Mouse (Mus musculus) embryo, embryonic 9.5 days (tissue): ENCODE data around the gene Btbd35f22.
"Not testable (repeated sequence)": the region's sequence is repeated elsewhere in the genome, so short reads cannot be mapped to it uniquely, and the experiment has no call there.

Source experiments
- DNase-seq: peaks from one replicate; pipeline ENCODE4 v3.0.0-alpha.2; 2017; ENCODE audit errors: extremely low spot score

Gene Btbd35f22

GRCm38 (mm10) chrX:32047529-32047928 lies at the start of gene Btbd35f22:
Gene Btbd35f22, plus strand, starts transcription at chrX:32047829.
- not testable (repeated sequence) for DNase-seq
